Mouse (Mus musculus) kidney, embryonic 15.5 days (tissue): ENCODE results near the gene Yipf4. TPM values are rescaled to one million over a fixed set of nuclear protein-coding genes. Genes with fewer than 3 reads are reported as not detected.

Source experiments
- ATAC-seq: fragments of 200-750 bp; cut with Nextera tagmentation; replicated peaks from 2 replicates; pipeline ENCODE4 v1.8.0; 2017; ENCODE audit warnings: moderate TSS enrichment; ENCODE audit not compliant: low FRiP score
- H3K27ac ChIP-seq: fragments of 300-500 bp; sonication (generic); 2 replicates; pipeline ENCODE4 v1.5.1; 2015; ENCODE audit warnings: mild to moderate bottlenecking, inconsistent platforms
- H3K27me3 ChIP-seq: fragments of 300-500 bp; sonication (generic); 2 replicates; pipeline ENCODE4 v1.6.1; 2015; ENCODE audit warnings: inconsistent platforms
- H3K36me3 ChIP-seq: fragments of 300-500 bp; sonication (generic); 2 replicates; pipeline ENCODE4 v1.6.1; 2015; ENCODE audit warnings: inconsistent platforms
- H3K4me1 ChIP-seq: fragments of 300-500 bp; sonication (generic); 2 replicates; pipeline ENCODE4 v1.6.1; 2015; ENCODE audit warnings: inconsistent platforms
- H3K4me2 ChIP-seq: fragments of 300-500 bp; sonication (generic); 2 replicates; pipeline ENCODE4 v1.6.1; 2015; ENCODE audit warnings: moderate library complexity, mild to moderate bottlenecking, inconsistent platforms
- H3K4me3 ChIP-seq: fragments of 300-500 bp; sonication (generic); replicated peaks from 2 replicates; pipeline ENCODE4 v1.5.1; 2015; ENCODE audit warnings: mild to moderate bottlenecking, inconsistent platforms
- H3K9ac ChIP-seq: fragments of 300-500 bp; sonication (generic); 2 replicates; pipeline ENCODE4 v1.6.1; 2015; ENCODE audit warnings: mild to moderate bottlenecking, inconsistent platforms
- H3K9me3 ChIP-seq: fragments of 300-500 bp; sonication (generic); replicated peaks from 2 replicates; pipeline ENCODE4 v1.6.1; 2016; ENCODE audit warnings: inconsistent platforms
- WGBS: fragments of 180-500 bp; shearing (Covaris S2); methylation state at CpG from one replicate; pipeline ENCODE4 v1.1.7; 2015; ENCODE audit warnings: mixed read lengths; 5-methylcytosine and 5-hydroxymethylcytosine counted together
- polyA plus RNA-seq: library from polyadenylated mRNA; unstranded; fragments of >200 nt; fragmentation: Nextera tagmentation; extraction: Ambion mirVana; gene quantifications from 2 replicates; pipeline ENCODE4 v1.2.1, GENCODE M21; 2015

Gene Yipf4
- polyA plus RNA-seq, 1 experiment from 2014 or later = 55.3 TPM

- ATAC-seq = peak; percentile 98
- H3K9me3 ChIP-seq = no peaks in the 10 kb centered on the region
- WGBS = under 1% methylated on average over 67 of the region's 71 CpGs
- H3K9ac ChIP-seq = peak within 1 kb of the TSS; percentile 91
- H3K4me2 ChIP-seq = peak within 1 kb of the TSS; percentile 80
- peaks cover 20% of the 10 kb centered on the region for H3K4me1 ChIP-seq
- no peaks in the 10 kb centered on the region for H3K36me3 ChIP-seq
- peak within 1 kb of the TSS; percentile 90 for H3K4me3 ChIP-seq
- H3K27ac ChIP-seq = peak within 1 kb of the TSS; percentile 100
- H3K27me3 ChIP-seq = no peaks in the 10 kb centered on the region
These were observed 38.7 kb downstream of the Yipf4 start, which contains the start of gene Birc6 for GRCm38 (mm10) chr17:74527729-74528607. TSS of gene Birc6 (plus strand) at chr17:74528295.

GRCm38 (mm10) chr17:74528648-74529532, 39.6 kb downstream of the Yipf4 start:
- WGBS = under 1% methylated on average over 71 of the region's 72 CpGs
- Histone ChIP-seq H3K27ac (peak overlapping the region; percentile 98), H3K4me2 (peak overlapping the region; percentile 80), H3K9ac (peak overlapping the region; percentile 91), H3K9me3 (no peaks in the 10 kb centered on the region), H3K27me3 (no peaks in the 10 kb centered on the region), H3K36me3 (no peaks in the 10 kb centered on the region), H3K4me3 (peak overlapping the region; percentile 90), H3K4me1 (peaks cover 20% of the 10 kb centered on the region)
- ATAC-seq = peak; percentile 68

GRCm38 (mm10) chr17:74529533-74529824, 40.2 kb downstream of the Yipf4 start:
- Histone ChIP-seq H3K9me3 (no peaks in the 10 kb centered on the region), H3K27ac (peak overlapping the region; percentile 98), H3K4me1 (peaks cover 20% of the 10 kb centered on the region), H3K4me2 (peak overlapping the region; percentile 80), H3K27me3 (no peaks in the 10 kb centered on the region), H3K9ac (peak overlapping the region; percentile 91), H3K4me3 (peak overlapping the region; percentile 90), H3K36me3 (no peaks in the 10 kb centered on the region)
- ATAC-seq = no peak
- WGBS = 12% methylated on average over 3 of the region's 3 CpGs

GRCm38 (mm10) chr17:74534971-74535370, 45.7 kb downstream of the Yipf4 start:
- 94% methylated on average over 4 of the region's 4 CpGs for WGBS
- H3K4me2 ChIP-seq = no peak overlapping the region
- H3K36me3 ChIP-seq = no peaks in the 10 kb centered on the region
- no peaks in the 10 kb centered on the region for H3K9me3 ChIP-seq
- H3K27ac ChIP-seq = no peak overlapping the region
- H3K4me1 ChIP-seq = peaks cover 8% of the 10 kb centered on the region
- no peak overlapping the region for H3K4me3 ChIP-seq
- no peaks in the 10 kb centered on the region for H3K27me3 ChIP-seq
- H3K9ac ChIP-seq = no peak overlapping the region
- no peak for ATAC-seq

GRCm38 (mm10) chr17:74537526-74537925, 48.2 kb downstream of the Yipf4 start:
- H3K4me1 ChIP-seq = no peaks in the 10 kb centered on the region
- no peak for ATAC-seq
- no peak overlapping the region for H3K4me3 ChIP-seq
- WGBS = 84% methylated on average over 1 of the region's 1 CpGs
- no peak overlapping the region for H3K9ac ChIP-seq
- no peaks in the 10 kb centered on the region for H3K27me3 ChIP-seq
- no peak overlapping the region for H3K4me2 ChIP-seq
- H3K9me3 ChIP-seq = no peaks in the 10 kb centered on the region
- no peak overlapping the region for H3K27ac ChIP-seq
- H3K36me3 ChIP-seq = peaks cover 9% of the 10 kb centered on the region

GRCm38 (mm10) chr17:74543615-74544014, 54.3 kb downstream of the Yipf4 start:
- H3K4me2 ChIP-seq = no peak overlapping the region
- peaks cover 48% of the 10 kb centered on the region for H3K36me3 ChIP-seq
- H3K4me1 ChIP-seq = no peaks in the 10 kb centered on the region
- H3K9ac ChIP-seq = no peak overlapping the region
- ATAC-seq = no peak
- H3K4me3 ChIP-seq = no peak overlapping the region
- H3K9me3 ChIP-seq = no peaks in the 10 kb centered on the region
- no peak overlapping the region for H3K27ac ChIP-seq
- WGBS = 94% methylated on average over 2 of the region's 2 CpGs
- H3K27me3 ChIP-seq = no peaks in the 10 kb centered on the region

Other genes starting within 250 kb of the Yipf4 start
- gene Memo1, start 194.0 kb upstream of the Yipf4 start, polyA plus RNA-seq = 77.4 and 81.7 TPM in 2 replicates
- gene Dpy30, start 165.5 kb upstream of the Yipf4 start, polyA plus RNA-seq = 237 and 269 TPM in 2 replicates
- 13.0 and 14.4 TPM in 2 replicates for gene Spast, start 150.5 kb upstream of the Yipf4 start, polyA plus RNA-seq
- 45.1 and 48.2 TPM in 2 replicates for gene Slc30a6, start 93.9 kb upstream of the Yipf4 start, polyA plus RNA-seq
- gene Nlrc4, start 30.4 kb upstream of the Yipf4 start, polyA plus RNA-seq = 0.24 and 0.39 TPM in 2 replicates
- gene Birc6, start 38.8 kb downstream of the Yipf4 start, polyA plus RNA-seq = 89.3 and 97.7 TPM in 2 replicates
- 27.3 and 28.6 TPM in 2 replicates for gene Ttc27, start 228.2 kb downstream of the Yipf4 start, polyA plus RNA-seq